ENCODE assay signal across 1 mouse cellular context in the genomic region with DNA sequence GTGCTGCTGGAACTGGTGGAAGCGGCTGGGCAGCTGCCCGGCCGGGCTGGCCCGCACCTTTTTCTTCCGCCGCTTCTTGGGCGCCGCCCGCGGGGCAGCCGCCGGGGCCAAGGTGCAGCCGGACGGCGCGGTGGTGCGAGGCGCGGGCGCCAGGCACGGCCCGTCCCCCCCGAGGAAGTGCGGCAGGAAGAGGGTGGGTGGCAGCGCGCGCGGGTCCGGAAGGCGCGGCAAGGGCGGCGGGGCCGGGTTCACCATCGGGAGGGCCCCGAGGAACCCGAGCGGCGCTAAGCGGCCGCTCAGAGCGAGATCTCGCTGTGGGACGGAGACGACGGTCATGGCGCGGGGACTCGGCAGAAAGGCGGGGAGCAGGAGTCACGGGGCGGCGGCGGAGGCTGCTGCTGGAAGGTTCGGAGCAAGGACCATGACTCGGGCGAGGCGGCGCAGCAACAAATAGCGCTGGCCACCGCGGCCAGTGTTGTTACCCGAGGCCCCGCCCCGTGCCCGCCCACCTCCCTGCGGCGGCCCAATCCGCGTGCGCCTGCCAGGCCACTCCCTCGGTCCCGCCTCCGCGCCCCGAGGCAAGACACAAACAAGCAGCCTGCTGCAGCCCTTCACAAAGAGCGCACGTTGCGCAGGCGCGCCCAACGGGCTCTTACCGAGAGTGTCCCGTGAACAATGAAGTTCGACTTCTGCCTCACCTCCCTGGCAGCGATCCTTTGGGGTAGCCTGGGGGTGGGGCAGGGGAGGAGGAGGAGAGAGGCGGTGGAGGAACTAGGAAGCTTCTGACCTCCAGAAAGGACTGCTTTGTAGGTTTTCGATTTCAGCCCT.
TF ChIP-seq lines count a peak whose summit lies in the region.

No protein-coding gene starts in this region.

TF ChIP-seq in MEL, 35 proteins besides CTCF, POLR2A, EP300 and RAD21 (continued from another document):
- no peak for TF ChIP-seq GABPA (IDR thresholded peaks at IDR 0.05; ENCODE audit: low read depth, low read length)
